Mouse (Mus musculus) forebrain, embryonic 11.5 days (tissue): ENCODE measurements around the gene Sult6b2. TPM values are rescaled to one million over a fixed set of nuclear protein-coding genes. Genes with fewer than 3 reads are reported as not detected.

Experiments used
- ATAC-seq: fragments of 200-750 bp; cut with Nextera tagmentation; replicated peaks from 2 replicates; pipeline ENCODE4 v1.8.0; 2017; ENCODE audit warnings: moderate TSS enrichment; ENCODE audit not compliant: low FRiP score
- DNase-seq: peaks from one replicate; pipeline ENCODE4 v3.0.0-alpha.2; 2017; ENCODE audit warnings: low spot score
- H3K27ac ChIP-seq: fragments of 300-500 bp; sonication (generic); 2 replicates; pipeline ENCODE4 v1.5.1; 2014; ENCODE audit warnings: low read depth, low read length
- H3K27me3 ChIP-seq: fragments of 300-500 bp; sonication (generic); 2 replicates; pipeline ENCODE4 v1.6.1; 2014; ENCODE audit warnings: mild to moderate bottlenecking, low read length, mixed read lengths; ENCODE audit not compliant: control insufficient read depth, insufficient read depth
- H3K36me3 ChIP-seq: fragments of 300-500 bp; sonication (generic); 2 replicates; pipeline ENCODE4 v1.6.1; 2014; ENCODE audit warnings: mild to moderate bottlenecking, low read length, moderate library complexity, mixed read lengths; ENCODE audit not compliant: control insufficient read depth, insufficient read depth
- H3K4me1 ChIP-seq: fragments of 300-500 bp; sonication (generic); replicated peaks from 2 replicates; pipeline ENCODE4 v1.6.1; 2014; ENCODE audit warnings: low read length, mixed read lengths; ENCODE audit not compliant: control insufficient read depth, insufficient read depth
- H3K4me2 ChIP-seq: fragments of 300-500 bp; sonication (generic); 2 replicates; pipeline ENCODE4 v1.6.1; 2014; ENCODE audit warnings: low read depth, mild to moderate bottlenecking, low read length, moderate library complexity, mixed read lengths; ENCODE audit not compliant: severe bottlenecking
- H3K4me3 ChIP-seq: fragments of 300-500 bp; sonication (generic); 2 replicates; pipeline ENCODE4 v1.5.1; 2014; ENCODE audit warnings: low read depth, low read length
- H3K9ac ChIP-seq: fragments of 300-500 bp; sonication (generic); 2 replicates; pipeline ENCODE4 v1.6.1; 2014; ENCODE audit warnings: low read length
- H3K9me3 ChIP-seq: fragments of 300-500 bp; sonication (generic); 2 replicates; pipeline ENCODE4 v1.6.1; 2016; ENCODE audit warnings: low read length, mixed read lengths; ENCODE audit not compliant: control insufficient read depth
- WGBS: fragments of 180-500 bp; shearing (Covaris S2); extraction: QIAGEN DNeasy Blood & Tissue Kit; methylation state at CpG from one replicate; pipeline ENCODE4 v1.1.7; 2014; 5-methylcytosine and 5-hydroxymethylcytosine counted together
- polyA plus RNA-seq: library from polyadenylated mRNA; unstranded; fragments of >200 nt; fragmentation: Nextera tagmentation; extraction: Ambion mirVana; gene quantifications from 2 replicates; pipeline ENCODE4 v1.2.1, GENCODE M21; 2014

Gene Sult6b2
- 0.29 TPM in 1 of 2 replicates, not detected in the other for polyA plus RNA-seq

GRCm38 (mm10) chr6:142804402-142804801 is at the start of gene Sult6b2:
Sult6b2 (minus strand) TSS chr6:142804502.
- Histone ChIP-seq H3K27me3 (no peaks in the 10 kb centered on the region), H3K4me3 (no peak within 1 kb of the TSS), H3K9me3 (no peaks in the 10 kb centered on the region), H3K4me1 (no peaks in the 10 kb centered on the region), H3K4me2 (no peak within 1 kb of the TSS), H3K36me3 (no peaks in the 10 kb centered on the region), H3K27ac (no peak within 1 kb of the TSS), H3K9ac (no peak within 1 kb of the TSS)
- ATAC-seq (no peak), DNase-seq (no peak)

GRCm38 (mm10) chr6:142852419-142853377 is 48.4 kb upstream of the Sult6b2 start:
- Histone ChIP-seq H3K36me3 (no peaks in the 10 kb centered on the region), H3K4me1 (no peaks in the 10 kb centered on the region), H3K9me3 (no peaks in the 10 kb centered on the region), H3K4me3 (no peak overlapping the region), H3K9ac (no peak overlapping the region), H3K27me3 (no peaks in the 10 kb centered on the region), H3K27ac (no peak overlapping the region), H3K4me2 (no peak overlapping the region)
- ATAC-seq (no peak), DNase-seq (no peak)
- 85% methylated on average over 6 of the region's 6 CpGs for WGBS

GRCm38 (mm10) chr6:142850436-142850835 is 46.1 kb upstream of the Sult6b2 start:
- 86% methylated on average over 8 of the region's 8 CpGs for WGBS
- no peaks in the 10 kb centered on the region for H3K27me3 ChIP-seq
- ATAC-seq, result no peak

GRCm38 (mm10) chr6:142849326-142849725 is 45.0 kb upstream of the Sult6b2 start:
- DNase-seq, result no peak
- Histone ChIP-seq H3K4me1 (no peaks in the 10 kb centered on the region), H3K27me3 (no peaks in the 10 kb centered on the region), H3K4me3 (no peak overlapping the region), H3K4me2 (no peak overlapping the region), H3K36me3 (no peaks in the 10 kb centered on the region), H3K27ac (no peak overlapping the region), H3K9me3 (no peaks in the 10 kb centered on the region), H3K9ac (no peak overlapping the region)
- 61% methylated on average over 5 of the region's 5 CpGs for WGBS
- ATAC-seq, result no peak

More at GRCm38 (mm10) chr6:142850436-142850835, 46.1 kb upstream of the Sult6b2 start:
- no peak overlapping the region for H3K4me2 ChIP-seq
- H3K4me1 ChIP-seq, result no peaks in the 10 kb centered on the region
- H3K9me3 ChIP-seq, result no peaks in the 10 kb centered on the region
- DNase-seq, result no peak
- H3K4me3 ChIP-seq, result no peak overlapping the region
- H3K27ac ChIP-seq, result no peak overlapping the region
- H3K36me3 ChIP-seq, result no peaks in the 10 kb centered on the region
- H3K9ac ChIP-seq, result no peak overlapping the region

- Histone ChIP-seq H3K4me1 (no peaks in the 10 kb centered on the region), H3K9me3 (no peaks in the 10 kb centered on the region), H3K36me3 (no peaks in the 10 kb centered on the region), H3K4me3 (no peak overlapping the region), H3K27ac (no peak overlapping the region), H3K27me3 (no peaks in the 10 kb centered on the region), H3K9ac (no peak overlapping the region), H3K4me2 (no peak overlapping the region)
- 85% methylated on average over 8 of the region's 8 CpGs for WGBS
- DNase-seq (no peak), ATAC-seq (no peak)
Observed at GRCm38 (mm10) chr6:142847914-142848674, 43.8 kb upstream of the Sult6b2 start.

GRCm38 (mm10) chr6:142846855-142847254 is 42.6 kb upstream of the Sult6b2 start:
- Histone ChIP-seq H3K27me3 (no peaks in the 10 kb centered on the region), H3K9ac (no peak overlapping the region), H3K36me3 (no peaks in the 10 kb centered on the region), H3K27ac (no peak overlapping the region), H3K4me3 (no peak overlapping the region), H3K9me3 (no peaks in the 10 kb centered on the region), H3K4me1 (no peaks in the 10 kb centered on the region), H3K4me2 (no peak overlapping the region)
- 88% methylated on average over 4 of the region's 4 CpGs for WGBS
- no peak for DNase-seq
- no peak for ATAC-seq

- Histone ChIP-seq H3K36me3 (no peaks in the 10 kb centered on the region), H3K4me3 (no peak overlapping the region), H3K27me3 (no peaks in the 10 kb centered on the region), H3K4me2 (no peak overlapping the region), H3K27ac (no peak overlapping the region), H3K9me3 (no peaks in the 10 kb centered on the region), H3K4me1 (no peaks in the 10 kb centered on the region), H3K9ac (no peak overlapping the region)
- no peak for ATAC-seq
- 85% methylated on average over 4 of the region's 4 CpGs for WGBS
- no peak for DNase-seq
Observed at GRCm38 (mm10) chr6:142845066-142845465, 40.8 kb upstream of the Sult6b2 start.

- DNase-seq (no peak), ATAC-seq (no peak)
- no peaks in the 10 kb centered on the region for H3K36me3 ChIP-seq
- WGBS, result 90% methylated on average over 4 of the region's 4 CpGs
- no peaks in the 10 kb centered on the region for H3K9me3 ChIP-seq
- H3K4me2 ChIP-seq, result no peak overlapping the region
- H3K9ac ChIP-seq, result no peak overlapping the region
- H3K27ac ChIP-seq, result no peak overlapping the region
- no peaks in the 10 kb centered on the region for H3K4me1 ChIP-seq
- no peak overlapping the region for H3K4me3 ChIP-seq
- no peaks in the 10 kb centered on the region for H3K27me3 ChIP-seq
Observed at GRCm38 (mm10) chr6:142844061-142844460, 39.8 kb upstream of the Sult6b2 start.
